Mouse (Mus musculus) E14TG2a.4 (cell line): ENCODE measurements around the gene Tert.

ENCODE experiments used
- H3K27me3 ChIP-seq: 2 replicates; pipeline ENCODE4 v1.6.1; 2014; ENCODE audit warnings: low read length, control low read depth; ENCODE audit not compliant: insufficient read depth
- H3K36me3 ChIP-seq: 2 replicates; pipeline ENCODE4 v1.6.1; 2014; ENCODE audit warnings: low read length, control low read depth; ENCODE audit not compliant: insufficient read depth
- H3K4me1 ChIP-seq: replicated peaks from 2 replicates; pipeline ENCODE4 v1.6.1; 2014; ENCODE audit warnings: low read depth, low read length, control low read depth
- H3K4me3 ChIP-seq: replicated peaks from 2 replicates; pipeline ENCODE4 v1.5.1; 2014; ENCODE audit warnings: mild to moderate bottlenecking, low read length
- H3K9me3 ChIP-seq: 2 replicates; pipeline ENCODE4 v1.6.1; 2014; ENCODE audit warnings: low read length, control low read depth
- CTCF ChIP-seq: conservative IDR thresholded peaks from 2 replicates; pipeline ENCODE4 v1.5.1; 2014; ENCODE audit warnings: low read length
- NANOG ChIP-seq: IDR thresholded peaks from 2 replicates; pipeline ENCODE4 v1.6.1; 2014; ENCODE audit warnings: borderline replicate concordance, low read length, mixed read lengths
- POU5F1 ChIP-seq: IDR thresholded peaks from 2 replicates; pipeline ENCODE4 v1.6.1; 2014; ENCODE audit warnings: low read length, borderline replicate concordance

Gene Tert

DNA sequence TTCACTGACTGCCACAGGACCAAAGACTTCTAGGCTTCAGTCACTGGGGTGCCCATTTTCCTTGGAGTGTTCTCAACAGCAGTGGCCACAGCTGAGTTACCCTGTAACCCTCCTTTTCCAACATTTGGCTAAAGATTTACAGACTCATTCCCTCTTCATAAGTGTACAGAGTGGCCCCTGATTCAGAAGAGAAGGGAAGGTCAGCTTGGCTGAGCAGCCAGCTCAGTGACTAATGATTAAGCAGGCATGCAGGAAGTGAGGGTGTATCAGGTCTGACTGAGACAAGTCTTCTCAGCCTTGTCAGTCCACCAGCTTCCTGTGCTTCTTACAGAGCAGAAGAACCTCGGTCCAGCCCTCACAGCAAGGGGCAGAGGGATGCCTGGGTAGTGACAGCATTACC, 53.7 kb downstream of the Tert start:
- no peaks in the 10 kb centered on the region for H3K9me3 ChIP-seq
- no peaks in the 10 kb centered on the region for H3K36me3 ChIP-seq
- TF ChIP-seq POU5F1 (no peak), CTCF (no peak), NANOG (no peak)
- no peak overlapping the region for H3K4me3 ChIP-seq
- H3K27me3 ChIP-seq, result no peaks in the 10 kb centered on the region
- no peaks in the 10 kb centered on the region for H3K4me1 ChIP-seq

GRCm38 (mm10) chr13:73682226-73682625, 55.5 kb downstream of the Tert start:
- TF ChIP-seq POU5F1 (no peak), NANOG (no peak), CTCF (no peak)
- no peaks in the 10 kb centered on the region for H3K9me3 ChIP-seq
- H3K4me1 ChIP-seq, result no peaks in the 10 kb centered on the region

DNA sequence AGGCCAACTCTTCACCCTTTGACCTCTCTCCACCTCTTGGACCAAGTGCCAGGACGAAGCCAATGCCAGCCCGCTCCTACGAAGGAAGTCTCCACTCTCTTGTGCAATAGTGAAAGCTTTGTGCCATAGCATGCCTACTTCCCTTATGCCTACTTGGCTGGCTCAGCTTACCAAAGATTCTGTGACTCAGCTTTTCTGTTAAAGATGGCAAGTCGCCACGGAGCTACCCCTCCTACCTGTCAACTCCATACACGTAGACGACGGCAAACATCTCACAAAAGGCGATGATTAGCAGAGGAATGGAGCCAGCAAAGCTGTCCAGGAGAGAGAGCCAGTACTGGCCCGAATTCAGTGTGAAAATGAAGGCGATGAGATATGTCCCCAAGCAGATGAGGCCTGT, 57.0 kb downstream of the Tert start:
- no peak for TF ChIP-seq POU5F1
- TF ChIP-seq CTCF, result no peak
- TF ChIP-seq NANOG, result no peak
- H3K27me3 ChIP-seq, result no peaks in the 10 kb centered on the region
- H3K4me1 ChIP-seq, result no peaks in the 10 kb centered on the region
- no peaks in the 10 kb centered on the region for H3K36me3 ChIP-seq
- no peaks in the 10 kb centered on the region for H3K9me3 ChIP-seq
- H3K4me3 ChIP-seq, result no peak overlapping the region

More at GRCm38 (mm10) chr13:73682226-73682625, 55.5 kb downstream of the Tert start:
- Histone ChIP-seq H3K4me3 (no peak overlapping the region), H3K36me3 (no peaks in the 10 kb centered on the region), H3K27me3 (no peaks in the 10 kb centered on the region)

- H3K27me3 ChIP-seq, result no peaks in the 10 kb centered on the region
- H3K9me3 ChIP-seq, result no peaks in the 10 kb centered on the region
- H3K4me1 ChIP-seq, result no peaks in the 10 kb centered on the region
- TF ChIP-seq NANOG, result no peak
- no peak for TF ChIP-seq POU5F1
- TF ChIP-seq CTCF, result no peak
- no peaks in the 10 kb centered on the region for H3K36me3 ChIP-seq
- no peak overlapping the region for H3K4me3 ChIP-seq
These were observed 57.7 kb downstream of the Tert start for GRCm38 (mm10) chr13:73684412-73684811.

DNA sequence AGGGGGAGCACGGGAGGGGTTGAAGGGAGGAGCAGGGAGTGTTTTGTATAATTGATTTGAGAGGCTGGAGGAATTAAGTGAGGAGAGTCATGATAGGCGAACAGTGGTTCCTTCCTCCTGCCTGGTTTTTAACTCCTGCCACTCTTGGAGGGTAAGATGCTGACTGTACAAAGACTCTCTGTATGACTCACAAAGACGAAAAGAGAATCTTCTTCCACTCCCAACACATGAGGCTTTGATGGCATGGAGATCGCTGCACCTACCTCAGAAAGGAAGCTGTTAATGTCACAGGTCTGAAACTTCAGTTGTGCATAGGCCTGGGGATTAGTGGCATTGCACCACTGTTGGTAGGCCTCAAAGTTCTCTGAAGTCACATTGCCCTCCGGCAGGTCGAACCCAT, 58.8 kb downstream of the Tert start:
- no peak overlapping the region for H3K4me3 ChIP-seq
- H3K36me3 ChIP-seq, result no peaks in the 10 kb centered on the region
- TF ChIP-seq NANOG (no peak), POU5F1 (no peak), CTCF (no peak)

DNA sequence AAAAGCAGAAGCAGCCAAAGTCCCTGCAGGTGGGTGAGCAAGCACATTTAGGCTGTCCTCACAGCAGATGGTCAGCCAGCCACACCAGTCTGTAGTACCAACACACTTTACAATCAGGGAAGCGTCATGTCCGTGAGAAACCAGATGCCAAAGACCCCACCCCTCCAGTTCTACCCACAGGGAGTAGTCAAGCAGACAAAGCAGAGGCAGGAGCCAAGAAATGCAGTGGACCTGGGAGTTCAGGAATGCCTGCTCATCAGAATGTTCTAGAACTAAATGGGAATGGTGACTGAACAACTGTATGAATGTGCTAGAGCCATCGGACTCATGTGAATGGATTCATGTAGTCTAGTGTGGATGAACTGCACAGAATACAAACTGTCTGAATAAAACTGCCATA, 60.9 kb downstream of the Tert start:
- Histone ChIP-seq H3K4me3 (no peak overlapping the region), H3K27me3 (no peaks in the 10 kb centered on the region)
- TF ChIP-seq POU5F1 (no peak), CTCF (no peak), NANOG (no peak)

More for the DNA sequence above, 58.8 kb downstream of the Tert start:
- no peaks in the 10 kb centered on the region for H3K4me1 ChIP-seq
- no peaks in the 10 kb centered on the region for H3K9me3 ChIP-seq
- H3K27me3 ChIP-seq, result no peaks in the 10 kb centered on the region

DNA sequence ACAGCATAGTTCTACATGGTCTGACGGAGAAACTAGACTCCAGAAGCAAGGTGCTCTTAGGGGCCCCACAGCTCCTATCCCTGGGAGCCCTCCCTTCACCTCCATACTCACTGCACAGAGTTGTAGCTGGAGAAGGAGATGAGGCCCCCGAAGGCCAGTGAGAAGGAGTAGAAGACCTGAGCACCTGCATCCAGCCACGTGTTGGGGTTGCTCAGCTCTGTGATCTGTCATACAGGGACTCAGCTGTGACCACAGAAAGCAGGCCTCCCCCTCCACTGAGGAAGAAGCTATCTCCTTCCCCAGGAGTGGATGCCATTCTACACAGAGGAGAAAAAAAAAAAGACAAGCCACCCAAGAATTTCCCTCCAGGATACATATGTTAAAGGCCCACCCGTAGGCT, 62.2 kb downstream of the Tert start:
- no peak for TF ChIP-seq POU5F1
- no peak for TF ChIP-seq NANOG
- TF ChIP-seq CTCF, result no peak
- Histone ChIP-seq H3K36me3 (no peaks in the 10 kb centered on the region), H3K4me1 (0 out of 2 replicates have a peak, but pooled peaks cover 3% of the 10 kb centered on the region), H3K4me3 (no peak overlapping the region), H3K27me3 (no peaks in the 10 kb centered on the region), H3K9me3 (no peaks in the 10 kb centered on the region)

More for the DNA sequence above, 60.9 kb downstream of the Tert start:
- Histone ChIP-seq H3K4me1 (0 out of 2 replicates have a peak, but pooled peaks cover 3% of the 10 kb centered on the region), H3K36me3 (no peaks in the 10 kb centered on the region), H3K9me3 (no peaks in the 10 kb centered on the region)

DNA sequence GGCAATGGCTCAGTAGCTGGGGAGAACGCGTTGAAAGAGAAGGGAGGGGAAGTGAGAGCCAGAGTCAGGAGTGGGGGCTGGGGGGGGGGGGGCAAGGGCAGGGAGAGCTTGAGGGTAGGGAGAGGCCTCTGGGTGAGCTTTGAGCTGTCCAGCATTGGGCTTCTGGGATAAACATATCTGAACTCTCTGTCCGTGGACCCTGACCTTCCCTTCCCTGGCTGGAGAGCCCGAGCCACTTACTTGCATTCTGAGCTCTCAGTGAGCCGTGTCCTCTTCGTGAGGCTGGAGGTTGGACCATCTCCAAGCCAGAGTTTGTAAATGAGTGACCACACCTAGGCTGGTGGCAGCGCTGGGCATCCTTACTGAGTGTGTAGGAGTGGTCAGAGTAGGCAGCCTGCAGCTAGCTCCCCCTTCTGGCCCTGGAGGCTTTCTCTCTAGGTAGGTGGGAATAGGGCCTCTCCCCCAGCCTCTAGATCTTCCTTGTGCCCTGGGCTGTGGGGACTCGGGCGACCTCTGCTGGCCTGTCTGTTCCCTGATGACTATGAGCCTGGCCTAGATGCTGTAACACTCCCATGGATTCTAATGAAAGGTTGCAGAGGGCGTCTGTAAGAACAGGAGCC, 65.6 kb downstream of the Tert start:
- Histone ChIP-seq H3K9me3 (no peaks in the 10 kb centered on the region), H3K4me3 (no peak overlapping the region), H3K27me3 (peaks cover 4% of the 10 kb centered on the region; the same call in 1 of the 2 replicates), H3K36me3 (no peaks in the 10 kb centered on the region), H3K4me1 (0 out of 2 replicates have a peak, but pooled peaks cover 3% of the 10 kb centered on the region)
- TF ChIP-seq CTCF (peak; percentile 77), NANOG (no peak), POU5F1 (no peak)
